Mouse (Mus musculus) heart, embryonic 14.5 days (tissue): ENCODE measurements around the gene Rexo5. TPM values are rescaled to one million over a fixed set of nuclear protein-coding genes. Genes with fewer than 3 reads are reported as not detected.

ENCODE experiments used
- polyA plus RNA-seq: library from polyadenylated mRNA; unstranded; fragments of >200 nt; fragmentation: Nextera tagmentation; extraction: Ambion mirVana; gene quantifications from 2 replicates; pipeline ENCODE4 v1.2.1, GENCODE M21; 2014

Gene Rexo5
- polyA plus RNA-seq, 1 experiment from 2014 or later = 16.4 TPM

Other genes starting within 250 kb of the Rexo5 start
- not detected in 2 replicates for gene Acsm2, start 239.7 kb upstream of the Rexo5 start, polyA plus RNA-seq
- not detected in 2 replicates for gene Acsm1, start 187.0 kb upstream of the Rexo5 start, polyA plus RNA-seq
- not detected in 2 replicates for gene Acsm4, start 104.0 kb upstream of the Rexo5 start, polyA plus RNA-seq
- gene Thumpd1, start 73.2 kb upstream of the Rexo5 start, polyA plus RNA-seq = 51.6 and 55.9 TPM in 2 replicates
- 0.15 TPM in 1 of 2 replicates, not detected in the other for gene Acsm3, start 33.1 kb upstream of the Rexo5 start, polyA plus RNA-seq
- 14.4 and 15.0 TPM in 2 replicates for gene Eri2, start 52 bp downstream of the Rexo5 start, polyA plus RNA-seq
- gene Lyrm1, start 101.9 kb downstream of the Rexo5 start, polyA plus RNA-seq = 6.6 and 9.2 TPM in 2 replicates
- gene Dcun1d3, start 102.3 kb downstream of the Rexo5 start, polyA plus RNA-seq = 5.4 and 6.2 TPM in 2 replicates